Mouse (Mus musculus): ENCODE data around the gene Acot8.
"Not testable (repeated sequence)": the region's sequence is repeated elsewhere in the genome, so short reads cannot be mapped to it uniquely, and the experiment has no call there.

Gene Acot8

GRCm38 (mm10) chr2:164813557-164813956 is 8.9 kb upstream of the Acot8 start:
- DNase-seq (ENCODE audit: low spot score in 2 of 2), result no peak

GRCm38 (mm10) chr2:164806614-164807013 is 1.9 kb upstream of the Acot8 start:
- no peak for DNase-seq (ENCODE audit: low spot score in 2 of 2)

DNA sequence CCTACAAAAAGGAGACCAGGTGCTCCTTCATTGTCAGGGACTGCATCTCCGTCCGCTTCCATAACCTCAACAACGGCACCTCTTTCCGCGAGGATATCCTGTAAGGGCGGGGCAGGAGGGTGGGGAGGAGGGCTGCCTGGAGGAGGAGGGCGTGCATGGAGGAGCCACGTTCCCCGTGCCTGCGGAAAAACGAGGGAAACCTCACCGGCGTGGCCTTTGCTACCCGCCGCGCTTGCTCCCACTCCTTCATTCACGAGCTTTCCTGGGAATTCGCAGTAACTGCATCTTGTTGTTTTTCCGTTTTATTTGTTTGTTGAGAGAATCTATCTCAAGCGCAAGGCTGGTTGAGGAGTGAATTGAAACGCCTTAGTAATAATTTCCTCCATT is 643 bp upstream of the Acot8 start:
- no peak for DNase-seq (ENCODE audit: low spot score in 2 of 2)

DNA sequence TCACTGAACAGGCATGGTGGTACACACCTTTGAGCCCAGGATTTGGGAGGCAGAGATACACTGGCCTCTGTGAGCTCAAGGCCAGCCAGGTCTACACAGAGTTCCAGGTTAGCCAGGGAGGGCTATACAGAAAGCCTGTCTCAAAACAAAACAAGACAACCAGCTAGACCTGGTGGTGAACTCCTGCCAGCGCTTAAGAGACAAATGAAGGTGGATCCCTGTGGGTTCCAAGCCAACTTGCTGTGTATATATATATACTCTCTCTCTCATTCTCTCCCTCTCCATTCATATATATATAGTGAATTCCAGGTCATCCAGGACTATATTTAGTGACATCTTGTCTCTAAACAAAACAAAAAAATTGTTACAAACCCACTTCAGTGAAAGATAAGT is 765 bp downstream of the Acot8 start:
- DNase-seq (ENCODE audit: low spot score in 2 of 2), result no peak

DNA sequence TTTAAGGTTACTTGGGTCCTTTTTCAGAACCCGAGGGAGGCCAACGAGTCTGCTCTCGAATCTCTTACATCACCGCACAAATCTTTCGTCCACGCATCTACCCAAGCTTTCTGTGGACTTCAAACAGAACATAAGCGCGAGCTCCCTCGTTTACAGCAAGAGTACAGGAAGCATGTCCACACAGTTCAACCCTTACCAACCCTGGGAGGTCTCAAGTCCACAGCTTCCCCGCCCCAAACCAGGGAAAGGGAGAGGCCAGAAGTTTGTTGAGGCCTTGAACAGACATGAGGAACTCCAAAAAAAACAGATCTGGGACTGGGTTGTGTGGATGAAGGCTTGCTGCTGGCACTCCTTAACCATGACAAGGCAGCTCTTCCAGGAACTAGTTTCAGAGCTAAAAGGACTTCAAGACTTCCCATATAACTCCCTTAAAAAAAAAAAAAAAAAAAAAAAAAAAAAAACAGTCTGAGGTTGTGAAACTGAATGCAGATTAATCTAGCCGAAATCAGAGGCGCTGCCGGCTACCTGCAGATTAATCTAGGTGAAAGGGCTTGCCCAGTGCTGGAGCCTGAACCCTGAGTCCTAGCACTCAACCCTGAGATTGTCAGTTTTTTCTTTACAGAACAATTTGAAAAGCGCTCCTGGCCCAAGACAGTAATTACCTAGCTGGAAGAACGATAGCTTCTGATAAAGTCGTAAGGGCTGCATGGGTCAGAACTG is 1.3 kb downstream of the Acot8 start:
- DNase-seq (ENCODE audit: low spot score in 2 of 2), result no peak

DNA sequence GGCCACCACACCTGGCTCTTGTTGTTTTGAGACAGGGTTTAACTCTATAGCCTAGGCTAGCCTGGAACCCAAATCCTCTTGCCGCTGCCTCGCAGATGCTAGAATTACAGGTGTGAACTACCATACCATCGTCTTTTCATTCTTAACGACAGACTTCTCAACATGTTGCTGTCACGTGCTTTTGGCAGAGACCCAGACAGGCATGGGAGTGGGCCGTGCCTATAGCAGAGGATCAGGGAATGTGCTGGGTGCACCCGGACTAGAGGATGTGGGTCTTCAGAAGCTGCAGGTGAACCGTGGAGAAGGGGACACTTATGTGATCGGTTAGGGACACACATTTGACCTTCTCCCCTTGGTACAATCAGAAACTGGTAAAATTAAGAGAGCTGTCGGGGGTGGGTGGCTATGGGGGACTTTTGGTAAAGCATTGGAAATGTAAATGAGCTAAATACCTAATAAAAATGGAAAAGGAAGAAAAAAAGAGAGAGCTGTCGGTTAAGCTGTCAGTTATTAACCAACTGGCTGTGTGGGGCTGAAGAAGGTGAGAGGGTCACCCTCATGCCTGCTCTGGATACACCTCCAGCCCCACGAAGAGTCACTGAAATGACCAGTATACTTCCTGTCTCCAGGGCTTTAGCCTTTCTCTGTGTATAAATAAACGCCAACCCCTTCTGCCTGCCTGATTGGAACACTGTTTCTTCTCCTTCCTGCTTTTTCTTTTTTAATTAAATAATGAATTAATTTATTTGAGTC is 4.3 kb downstream of the Acot8 start:
- DNase-seq (ENCODE audit: low spot score in 2 of 2), result no peak

GRCm38 (mm10) chr2:164798554-164798953 is 6.1 kb downstream of the Acot8 start:
- DNase-seq (ENCODE audit: low spot score in 2 of 2), result not testable (repeated sequence)

GRCm38 (mm10) chr2:164795868-164796267 is 8.8 kb downstream of the Acot8 start:
- no peak for DNase-seq (ENCODE audit: low spot score in 2 of 2)

- peak; percentile 68 to 74 for DNase-seq (ENCODE audit: low spot score in 2 of 2)
These were observed 10.4 kb downstream of the Acot8 start for GRCm38 (mm10) chr2:164794293-164794692.

DNA sequence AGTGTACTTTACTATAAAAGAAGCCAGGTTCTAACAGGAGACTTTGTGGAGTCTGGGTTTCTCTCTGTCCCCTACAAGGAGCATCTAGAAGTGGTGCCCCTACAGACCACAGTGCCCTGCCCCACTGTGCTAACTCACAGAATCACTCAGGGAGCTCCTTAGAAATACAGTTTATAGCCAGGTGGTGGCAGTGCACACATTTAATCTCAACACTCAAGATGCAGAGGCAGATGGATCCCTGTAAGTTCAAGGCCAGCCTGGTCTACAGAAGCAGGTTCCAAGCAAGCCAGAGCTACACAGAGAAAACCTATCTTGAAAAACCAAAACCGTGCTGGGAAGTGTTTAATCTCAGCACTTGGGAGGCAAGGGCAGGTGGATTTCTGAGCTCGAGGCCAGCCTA is 10.9 kb downstream of the Acot8 start:
- DNase-seq (ENCODE audit: low spot score in 2 of 2), result no peak

DNA sequence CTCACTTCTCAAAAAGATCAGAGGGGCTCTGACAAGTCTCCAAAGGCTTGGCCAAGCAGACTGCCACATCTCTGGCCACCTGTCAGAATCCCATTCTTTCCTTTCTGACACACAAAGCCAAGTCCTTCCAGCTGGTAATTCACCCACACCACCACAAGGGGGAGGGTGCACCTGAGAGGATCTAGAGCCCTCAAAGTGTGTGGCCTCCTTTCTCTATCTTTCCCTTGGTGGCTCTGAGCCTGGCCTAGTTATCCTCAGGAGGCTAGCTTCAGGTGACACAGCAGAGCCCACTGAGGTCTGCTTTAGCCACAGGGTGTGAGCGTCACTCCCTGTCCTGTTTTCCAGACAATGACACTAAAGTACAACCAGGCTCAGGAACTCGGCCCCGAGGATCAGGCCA is 11.4 kb downstream of the Acot8 start:
- DNase-seq (ENCODE audit: low spot score in 2 of 2), result no peak

DNA sequence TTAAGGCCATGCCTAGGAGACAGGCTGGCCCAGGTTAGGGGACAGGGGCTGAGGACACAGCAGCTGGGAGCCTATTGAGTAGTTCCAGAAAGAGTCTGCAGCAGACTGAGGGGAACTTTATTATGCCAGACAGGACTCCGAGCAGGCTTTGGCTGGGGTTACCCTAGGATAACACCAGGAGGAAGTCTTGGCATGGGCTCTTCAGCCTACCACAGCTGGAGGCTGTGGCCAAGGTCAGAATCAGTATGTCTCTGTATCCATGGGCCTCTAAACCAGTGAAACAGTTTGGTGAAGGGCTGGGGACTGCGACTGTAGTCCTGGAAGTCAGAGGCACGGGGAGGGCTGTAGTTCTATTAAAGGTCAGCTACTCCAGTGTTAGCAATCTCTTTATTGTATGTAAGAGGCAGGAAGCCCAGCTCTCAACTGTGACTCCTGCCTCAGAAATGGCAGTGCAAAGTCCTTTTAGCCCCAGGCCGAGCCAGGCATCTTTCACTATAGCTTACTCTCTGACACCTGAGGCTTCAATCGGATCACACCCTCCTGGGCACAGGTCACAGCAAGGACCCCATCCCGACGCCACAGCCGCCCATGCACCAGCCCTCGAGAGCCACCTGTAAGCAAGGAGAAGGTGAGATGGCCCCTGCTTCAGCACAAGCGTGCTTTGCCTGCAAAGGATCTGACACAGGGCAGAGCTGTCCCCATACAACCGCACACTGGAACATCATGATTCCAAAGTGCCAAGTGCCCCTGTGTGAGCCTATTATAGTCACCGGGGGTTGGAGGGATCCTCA is 12.1 kb downstream of the Acot8 start:
- no peak for DNase-seq (ENCODE audit: low spot score in 2 of 2)

- DNase-seq (ENCODE audit: low spot score in 2 of 2), result no peak
These were observed 12.8 kb downstream of the Acot8 start for GRCm38 (mm10) chr2:164791841-164792261.

DNA sequence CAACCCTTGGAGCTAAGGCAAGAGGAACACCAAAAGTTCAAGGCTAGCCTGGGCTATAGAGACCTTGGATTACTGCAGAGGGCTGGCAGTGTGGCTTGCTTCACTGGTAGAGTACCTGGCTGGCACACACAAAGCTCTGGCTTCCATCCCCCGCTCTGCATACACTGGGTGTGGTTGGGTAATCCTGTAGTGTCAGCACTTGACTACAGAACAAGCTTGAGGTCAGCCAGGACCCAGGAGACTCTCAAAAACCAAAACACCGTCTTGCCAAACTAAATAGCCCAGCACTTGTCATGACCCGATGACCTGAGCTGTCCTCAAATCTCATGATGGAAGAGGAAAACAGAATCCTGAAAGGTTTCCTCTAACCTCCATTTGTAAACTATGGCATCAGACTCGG is 14.2 kb downstream of the Acot8 start:
- no peak for DNase-seq (ENCODE audit: low spot score in 2 of 2)

GRCm38 (mm10) chr2:164788411-164788810 is 16.3 kb downstream of the Acot8 start:
- no peak for DNase-seq (ENCODE audit: low spot score in 2 of 2)

DNA sequence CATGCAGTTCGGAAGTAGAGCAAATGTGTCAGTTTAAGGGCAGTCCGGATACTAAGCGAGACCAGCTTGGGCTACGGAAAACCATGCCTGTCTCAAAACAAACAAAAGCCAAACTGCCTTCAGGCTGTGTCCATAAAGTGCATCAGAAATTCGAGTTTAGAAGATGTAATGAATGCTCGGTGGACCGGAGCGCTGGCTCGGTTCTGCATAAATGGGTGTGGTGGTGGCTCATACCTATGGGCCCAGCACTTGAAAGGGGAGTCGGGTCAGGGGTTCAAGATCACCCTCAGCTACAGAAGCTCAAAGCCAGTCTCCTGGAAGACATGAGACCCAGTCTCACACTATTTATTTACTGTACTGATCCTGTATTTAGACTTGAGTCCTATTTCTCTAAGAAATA is 16.9 kb downstream of the Acot8 start:
- no peak for DNase-seq (ENCODE audit: low spot score in 2 of 2)

GRCm38 (mm10) chr2:164787032-164787431 is 17.6 kb downstream of the Acot8 start:
- DNase-seq (ENCODE audit: low spot score in 2 of 2), result no peak

- DNase-seq (ENCODE audit: low spot score in 2 of 2), result no peak
These were observed 18.2 kb downstream of the Acot8 start for GRCm38 (mm10) chr2:164786388-164786885.

DNA sequence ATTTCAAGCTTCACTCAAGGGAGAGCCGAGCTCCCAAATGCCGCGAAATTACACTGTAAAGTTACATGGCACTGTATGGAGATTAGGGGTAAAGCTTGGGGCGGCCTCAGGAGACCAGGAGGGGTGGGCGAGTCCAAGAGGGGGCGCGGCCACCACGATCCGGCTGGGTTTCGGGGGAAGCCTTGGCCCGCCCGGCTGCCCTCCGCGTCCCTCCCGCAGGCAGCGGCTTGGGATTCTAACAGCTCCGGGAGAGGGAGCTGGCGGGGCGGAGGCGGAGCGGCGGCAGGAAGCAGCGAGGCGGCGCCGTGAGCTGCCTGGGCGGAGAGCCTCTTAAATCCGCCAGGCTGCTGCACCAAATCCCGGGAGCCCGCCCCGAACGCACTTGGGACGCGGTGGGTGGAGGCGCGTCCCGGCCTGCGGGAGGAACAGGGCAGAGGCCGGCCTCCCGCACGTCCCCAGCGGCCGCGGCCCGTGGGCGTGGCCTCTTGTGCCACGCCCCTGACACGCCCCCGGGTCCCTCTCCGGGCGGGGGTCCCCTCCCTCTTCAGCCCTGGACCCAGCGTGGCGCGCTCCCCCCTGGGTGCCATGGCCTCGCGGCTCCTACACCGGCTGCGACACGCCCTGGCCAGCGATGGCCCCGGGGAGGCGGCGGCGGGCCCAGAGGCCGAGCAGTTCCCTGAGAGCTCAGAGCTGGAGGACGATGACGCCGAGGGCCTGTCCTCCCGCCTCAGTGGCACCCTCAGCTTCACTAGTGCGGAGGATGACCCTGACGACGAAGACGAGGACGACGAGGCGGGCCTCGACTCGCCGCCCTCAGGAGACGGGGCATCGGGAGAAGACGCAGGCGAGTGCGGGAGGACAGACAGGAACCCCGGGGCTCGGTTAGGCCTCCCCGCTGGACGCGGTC is 18.9 kb downstream of the Acot8 start, which contains the start of gene Snx21:
TSS of gene Snx21 (plus strand) at position 343 of the 907 bp plus-strand sequence.
- peak; percentile 73 to 81 for DNase-seq (ENCODE audit: low spot score in 2 of 2)

DNA sequence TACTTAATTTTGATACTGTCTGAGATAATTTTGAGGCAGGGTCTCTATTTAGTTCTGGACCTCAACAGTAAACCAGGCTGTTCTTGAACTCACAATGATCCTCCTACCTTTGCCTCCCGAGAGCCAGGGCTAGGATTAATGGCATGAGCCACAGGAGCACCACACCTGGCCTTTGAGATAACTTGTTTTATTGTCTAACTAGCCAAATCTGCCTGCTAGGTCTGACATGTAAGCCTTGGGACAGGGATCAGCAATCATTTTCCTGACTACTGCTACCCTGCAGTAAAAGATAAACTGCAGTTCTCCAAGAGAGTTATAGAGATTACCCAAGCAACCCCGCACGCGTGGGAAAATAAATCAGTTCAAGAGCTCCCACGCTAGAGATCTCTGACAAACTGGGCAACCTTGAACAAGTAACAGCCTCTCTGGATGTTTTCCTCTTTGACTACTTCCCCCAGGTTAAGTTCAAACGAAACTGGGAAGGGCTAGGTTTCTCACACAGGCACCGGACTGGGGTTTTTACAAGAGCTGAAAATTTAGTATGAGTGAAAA is 19.7 kb downstream of the Acot8 start:
- DNase-seq (ENCODE audit: low spot score in 2 of 2), result no peak
